Mouse (Mus musculus) megakaryocyte-erythroid progenitor cell, adult 5 weeks (primary cell): ENCODE measurements around the gene Lyst. TPM values are rescaled to one million over a fixed set of nuclear protein-coding genes. Genes with fewer than 3 reads are reported as not detected.

Experiments
- polyA plus RNA-seq: library from polyadenylated mRNA; stranded (reverse); fragments of >175 nt; gene quantifications from 2 replicates; pipeline ENCODE4 v1.2.3, GENCODE M21; 2012

The Lyst gene
- 1.2 and 2.5 TPM in 2 replicates for polyA plus RNA-seq

DNA sequence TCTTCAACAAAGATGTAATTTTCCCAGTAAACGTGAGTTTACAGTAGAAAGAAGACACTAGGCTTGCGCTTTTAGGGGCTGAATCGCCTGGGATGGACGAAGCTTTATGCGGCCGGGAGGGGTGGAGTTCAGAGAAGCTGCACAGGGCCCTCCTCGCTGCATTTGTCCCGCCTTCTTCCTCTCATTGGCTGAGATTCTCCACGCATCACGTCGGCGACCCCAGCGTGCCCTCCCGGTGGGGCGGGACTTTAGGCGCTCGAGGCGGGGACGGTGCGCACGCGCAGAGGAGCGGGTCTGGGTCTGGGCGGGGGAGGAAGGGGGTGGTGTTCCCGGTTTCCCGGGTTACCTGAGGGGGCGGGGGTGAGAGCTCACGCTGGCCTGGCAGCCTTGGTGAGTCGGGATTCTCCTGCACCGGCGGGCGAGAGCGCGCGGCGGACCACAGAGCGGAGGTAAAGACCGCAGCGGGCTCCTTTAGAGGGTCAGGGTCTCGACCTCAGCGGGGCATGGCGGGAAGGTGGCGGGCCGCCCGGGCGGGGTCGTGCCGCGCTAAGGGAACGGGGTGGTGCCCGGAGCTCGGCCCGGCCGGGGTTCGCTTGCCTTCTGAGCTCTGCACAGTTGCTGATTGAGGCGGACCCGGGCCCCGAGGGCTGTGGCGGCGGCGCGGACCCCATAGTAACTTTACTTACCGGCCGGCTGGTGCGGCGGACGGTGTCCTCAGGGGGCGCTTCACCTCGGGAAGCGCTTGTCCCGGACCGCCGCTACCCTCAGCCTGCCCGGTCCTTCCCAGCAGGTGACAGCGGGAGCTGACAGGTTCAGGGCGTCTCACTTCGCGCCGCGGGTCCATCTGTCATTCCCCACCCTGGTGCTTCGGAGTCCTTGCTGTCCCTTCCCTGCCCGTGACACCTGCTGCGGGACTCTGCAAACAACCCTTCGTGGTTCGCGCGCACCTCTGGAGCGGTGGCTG lies at the start of gene Lyst:
Lyst (plus strand) TSS at position 350 of the 964 bp plus-strand sequence.

DNA sequence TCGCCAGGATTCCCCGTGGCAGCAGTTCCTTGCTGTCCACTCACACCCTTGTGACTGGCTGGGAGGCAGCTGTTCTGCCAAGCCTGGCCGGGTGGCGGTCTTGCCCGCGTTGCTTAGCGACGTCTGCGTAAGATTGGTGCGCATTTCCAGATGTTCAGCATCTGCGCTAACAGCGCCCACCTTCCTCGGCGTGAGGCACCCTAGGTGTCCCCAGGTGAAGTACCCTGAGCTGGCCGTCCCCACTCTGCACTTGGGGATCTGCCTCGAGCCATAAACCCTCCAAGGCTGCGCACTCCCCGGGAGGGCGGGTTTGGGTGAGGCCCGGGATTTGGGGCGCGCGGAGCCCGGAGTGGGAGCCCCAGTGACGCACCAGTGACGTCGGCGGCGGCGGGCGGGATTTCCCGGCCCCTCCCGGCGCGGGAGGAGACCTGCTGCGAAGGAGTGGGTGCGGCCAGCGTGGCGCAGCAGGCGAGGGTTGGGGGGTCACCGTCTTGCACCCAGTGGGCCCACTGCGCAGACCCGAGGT lies 193.8 kb downstream of the Lyst start, which contains the start of gene Gng4:
Gng4 (plus strand) TSS at position 166 of the 526 bp plus-strand sequence.

Other genes starting within 250 kb of the Lyst start
- 0.48 and 0.53 TPM in 2 replicates for gene Gpr137b, start 196.4 kb upstream of the Lyst start, polyA plus RNA-seq
- 0.03 and 0.04 TPM in 2 replicates for gene Nid1, start 152.8 kb upstream of the Lyst start, polyA plus RNA-seq
- gene Gng4, start 193.7 kb downstream of the Lyst start, polyA plus RNA-seq: 0.03 TPM in 1 of 2 replicates, not detected in the other